Mouse (Mus musculus): ENCODE results near the gene Zfp362.

GRCm38 (mm10) chr4:128760029-128760428 lies 45.8 kb downstream of the Zfp362 start:
- no peak for TF ChIP-seq CTCF (IDR thresholded peaks at IDR 0.05)
- TF ChIP-seq EP300 (IDR thresholded peaks at IDR 0.05) = no peak
